Mouse (Mus musculus): Measurements from ENCODE around the gene Gm27029. TPM values are rescaled to one million over a fixed set of nuclear protein-coding genes. Genes with fewer than 3 reads are reported as not detected.
"Not testable (repeated sequence)": the region's sequence is repeated elsewhere in the genome, so short reads cannot be mapped to it uniquely, and the experiment has no call there.

Gene Gm27029
- polyA plus RNA-seq, 1 experiment from 2014 or later, result 9.3 TPM

- no peaks in the 10 kb centered on the region for H3K27me3 ChIP-seq (ENCODE audit: control insufficient read depth, insufficient read depth, low read length)
- H3K4me1 ChIP-seq (replicated peaks; ENCODE audit: control insufficient read depth, insufficient read depth, low read length), result peaks cover 22% of the 10 kb centered on the region
- H3K36me3 ChIP-seq (ENCODE audit: control insufficient read depth, insufficient read depth, low read length), result no peaks in the 10 kb centered on the region
- H3K9ac ChIP-seq (ENCODE audit: low read depth, low read length), result peak overlapping the region; percentile 95
- WGBS, result under 1% methylated on average over 23 of the region's 31 CpGs
- peak overlapping the region; percentile 64 for H3K4me2 ChIP-seq (replicated peaks; ENCODE audit: low read depth, low read length)
- DNase-seq (ENCODE audit: low spot score) (peak; percentile 64), ATAC-seq (ENCODE audit: low FRiP score) (peak; percentile 41; the same call in 1 of the 2 replicates)
- peak overlapping the region; percentile 92 for H3K27ac ChIP-seq (ENCODE audit: low read depth, low read length)
- no peaks in the 10 kb centered on the region for H3K9me3 ChIP-seq (ENCODE audit: control insufficient read depth, low read length)
- H3K4me3 ChIP-seq (ENCODE audit: low read depth, low read length), result peak overlapping the region; percentile 90
These were observed 43.7 kb upstream of the Gm27029 start for GRCm38 (mm10) chr11:101468263-101468688.

DNA sequence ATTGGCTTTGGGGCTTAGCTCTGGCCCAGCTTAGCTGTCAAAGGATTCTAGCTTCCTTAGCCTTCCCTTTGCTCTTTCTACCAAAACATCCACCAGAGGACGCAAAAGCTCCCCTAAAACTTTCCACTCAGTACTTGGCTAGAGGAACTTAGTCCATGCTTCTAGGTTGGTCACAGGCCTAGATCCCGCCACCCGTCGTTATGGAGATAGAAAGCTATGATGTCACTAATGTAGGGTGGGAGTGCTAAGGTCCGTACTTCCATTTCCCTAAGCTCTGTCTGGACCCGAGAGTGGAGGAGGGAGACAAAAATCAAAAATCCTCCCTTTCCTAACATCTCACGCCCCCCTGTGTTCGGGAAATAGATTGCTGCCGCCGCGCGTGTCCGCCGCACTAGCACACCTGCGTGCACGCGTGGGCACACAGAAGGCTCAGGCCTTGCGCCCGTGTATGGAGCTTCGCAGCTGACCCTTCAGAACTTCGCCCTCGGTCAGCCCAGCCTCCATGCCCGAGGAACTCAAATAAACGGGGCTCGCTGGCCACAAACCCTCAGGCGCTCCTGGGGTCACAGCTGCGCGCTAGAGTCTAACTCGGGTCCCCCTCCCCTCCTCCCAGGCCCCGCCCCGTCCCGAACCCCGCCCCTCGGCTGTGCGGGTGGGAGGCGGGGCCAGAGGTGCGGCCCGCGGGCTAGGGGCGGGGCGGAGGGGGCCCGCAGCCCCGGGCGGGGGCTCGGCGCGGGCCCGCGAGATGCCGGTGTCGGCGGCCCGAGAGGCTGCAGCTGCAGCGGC, 43.1 kb upstream of the Gm27029 start:
- no peaks in the 10 kb centered on the region for H3K9me3 ChIP-seq (ENCODE audit: control insufficient read depth, low read length)
- under 1% methylated on average over 44 of the region's 54 CpGs for WGBS
- peak overlapping the region; percentile 90 for H3K4me3 ChIP-seq (ENCODE audit: low read depth, low read length)
- peaks cover 24% of the 10 kb centered on the region for H3K4me1 ChIP-seq (replicated peaks; ENCODE audit: control insufficient read depth, insufficient read depth, low read length)
- ATAC-seq (ENCODE audit: low FRiP score) (peak; percentile 71), DNase-seq (ENCODE audit: low spot score) (peak; percentile 92)
- H3K4me2 ChIP-seq (replicated peaks; ENCODE audit: low read depth, low read length), result peak overlapping the region; percentile 64
- H3K27me3 ChIP-seq (ENCODE audit: control insufficient read depth, insufficient read depth, low read length), result no peaks in the 10 kb centered on the region
- H3K9ac ChIP-seq (ENCODE audit: low read depth, low read length), result peak overlapping the region; percentile 95
- H3K36me3 ChIP-seq (ENCODE audit: control insufficient read depth, insufficient read depth, low read length), result no peaks in the 10 kb centered on the region
- H3K27ac ChIP-seq (ENCODE audit: low read depth, low read length), result peak overlapping the region; percentile 92

DNA sequence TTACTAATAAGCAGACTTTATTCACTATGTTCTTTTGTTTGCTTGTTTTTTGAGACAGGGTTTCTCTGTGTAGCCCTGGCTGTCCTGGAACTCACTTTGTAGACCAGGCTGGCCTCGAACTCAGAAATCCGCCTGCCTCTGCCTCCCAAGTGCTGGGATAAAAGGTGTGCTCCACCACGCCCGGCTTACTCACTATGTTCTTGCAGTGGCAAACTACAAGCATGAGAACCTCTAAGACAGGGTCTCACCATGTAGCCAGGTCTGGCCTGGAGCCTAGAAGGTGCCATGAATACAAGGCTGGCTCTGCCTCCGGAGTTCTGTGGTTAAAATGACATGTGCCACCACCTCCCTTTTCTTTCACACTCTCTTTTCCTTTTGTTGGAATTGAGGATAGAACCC, 42.0 kb upstream of the Gm27029 start:
- H3K9ac ChIP-seq (ENCODE audit: low read depth, low read length); H3K27me3 ChIP-seq (ENCODE audit: control insufficient read depth, insufficient read depth, low read length); ATAC-seq (ENCODE audit: low FRiP score); DNase-seq (ENCODE audit: low spot score); H3K9me3 ChIP-seq (ENCODE audit: control insufficient read depth, low read length); H3K36me3 ChIP-seq (ENCODE audit: control insufficient read depth, insufficient read depth, low read length); H3K27ac ChIP-seq (ENCODE audit: low read depth, low read length): not testable (repeated sequence)
- H3K4me2 ChIP-seq (replicated peaks; ENCODE audit: low read depth, low read length), result peak overlapping the region; percentile 88
- H3K4me1 ChIP-seq (replicated peaks; ENCODE audit: control insufficient read depth, insufficient read depth, low read length), result peaks cover 25% of the 10 kb centered on the region
- WGBS, result 58% methylated on average over 5 of the region's 5 CpGs
- H3K4me3 ChIP-seq (ENCODE audit: low read depth, low read length), result peak overlapping the region; percentile 93

DNA sequence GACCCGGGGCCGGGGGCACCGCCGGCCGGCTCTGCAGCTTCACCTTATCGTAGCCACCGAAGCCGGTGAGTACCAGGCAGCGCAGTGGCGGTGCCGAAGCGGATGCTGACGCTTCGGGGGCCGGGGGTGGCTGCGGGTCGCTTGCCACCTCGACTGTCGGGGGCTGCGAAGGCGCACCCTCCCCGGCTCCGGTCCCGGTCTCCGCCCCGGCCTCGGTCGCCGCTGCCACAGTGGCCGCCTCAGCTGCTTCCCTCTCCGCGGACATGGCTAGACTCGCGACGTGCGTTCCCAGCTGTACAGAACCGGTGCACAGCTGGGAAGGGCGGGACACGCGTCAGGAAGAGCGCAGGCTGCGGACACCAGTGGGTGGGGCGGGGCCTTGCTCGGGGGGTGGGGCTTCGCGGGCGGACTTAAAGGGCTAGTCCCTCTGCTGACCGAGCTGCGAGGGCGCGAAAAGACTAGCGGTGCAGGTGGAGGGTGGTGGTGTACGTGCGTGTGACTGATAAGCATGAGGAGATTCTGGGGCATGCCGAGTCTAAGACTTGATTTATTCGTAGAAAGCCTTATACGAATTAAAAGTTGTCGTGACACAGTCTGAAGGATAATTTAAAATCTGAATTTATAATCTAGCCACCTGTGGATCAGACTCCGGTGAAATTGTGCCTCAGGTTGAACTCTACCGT, 41.4 kb upstream of the Gm27029 start, which contains the start of gene Vat1:
Vat1 (minus strand) TSS at position 362 of the 683 bp plus-strand sequence.
- WGBS, result under 1% methylated on average over 59 of the region's 60 CpGs
- peak within 1 kb of the TSS; percentile 93 for H3K4me3 ChIP-seq (ENCODE audit: low read depth, low read length)
- no peaks in the 10 kb centered on the region for H3K9me3 ChIP-seq (ENCODE audit: control insufficient read depth, low read length)
- ATAC-seq (ENCODE audit: low FRiP score) (peak; percentile 59), DNase-seq (ENCODE audit: low spot score) (no peak)
- no peaks in the 10 kb centered on the region for H3K27me3 ChIP-seq (ENCODE audit: control insufficient read depth, insufficient read depth, low read length)
- H3K27ac ChIP-seq (ENCODE audit: low read depth, low read length), result peak within 1 kb of the TSS; percentile 93
- peaks cover 24% of the 10 kb centered on the region for H3K4me1 ChIP-seq (replicated peaks; ENCODE audit: control insufficient read depth, insufficient read depth, low read length)
- H3K4me2 ChIP-seq (replicated peaks; ENCODE audit: low read depth, low read length), result peak within 1 kb of the TSS; percentile 88
- 0 out of 2 replicates have a peak, but pooled peaks cover 2% of the 10 kb centered on the region for H3K36me3 ChIP-seq (ENCODE audit: control insufficient read depth, insufficient read depth, low read length)
- H3K9ac ChIP-seq (ENCODE audit: low read depth, low read length), result peak within 1 kb of the TSS; percentile 83

DNA sequence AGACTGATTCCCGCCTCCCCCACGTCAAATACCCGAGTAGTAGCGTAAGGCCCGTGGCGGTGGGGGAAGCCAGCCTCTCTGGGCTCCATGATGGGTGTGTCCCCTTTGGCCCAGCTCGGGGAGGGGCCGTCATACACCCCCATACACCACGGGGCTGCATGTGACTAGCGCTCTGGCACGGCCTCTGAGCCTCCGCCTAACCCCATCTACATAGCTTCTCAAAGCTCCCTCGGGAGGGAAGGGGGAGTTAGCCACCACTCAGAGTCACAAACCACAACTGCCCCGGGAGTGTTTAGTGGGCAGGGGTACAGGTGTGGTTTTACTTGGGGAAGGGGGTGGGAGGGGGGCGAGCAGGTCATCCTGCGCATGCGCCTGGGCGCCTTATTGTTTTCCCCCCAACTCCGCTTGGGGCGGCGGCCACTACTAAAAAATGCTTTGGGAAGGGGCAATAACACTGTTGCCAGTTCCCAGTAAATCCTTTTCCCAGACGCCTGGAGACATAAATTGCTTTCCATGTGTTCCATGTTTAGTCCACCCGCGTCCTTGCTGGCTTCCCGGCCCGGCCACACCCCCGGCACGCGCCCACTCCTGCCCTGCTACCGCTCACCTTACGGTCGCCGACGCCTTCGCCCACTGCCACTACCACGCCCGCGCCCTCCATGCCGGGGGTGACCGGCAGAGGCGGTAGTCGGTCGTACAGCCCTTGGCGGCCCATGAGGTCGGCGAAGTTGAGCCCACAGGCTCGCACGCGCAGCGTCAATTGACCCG, 40.7 kb upstream of the Gm27029 start:
- H3K36me3 ChIP-seq (ENCODE audit: control insufficient read depth, insufficient read depth, low read length), result 0 out of 2 replicates have a peak, but pooled peaks cover 2% of the 10 kb centered on the region
- H3K4me3 ChIP-seq (ENCODE audit: low read depth, low read length), result peak overlapping the region; percentile 93
- H3K27ac ChIP-seq (ENCODE audit: low read depth, low read length), result peak overlapping the region; percentile 93
- no peaks in the 10 kb centered on the region for H3K27me3 ChIP-seq (ENCODE audit: control insufficient read depth, insufficient read depth, low read length)
- no peaks in the 10 kb centered on the region for H3K9me3 ChIP-seq (ENCODE audit: control insufficient read depth, low read length)
- peaks cover 23% of the 10 kb centered on the region for H3K4me1 ChIP-seq (replicated peaks; ENCODE audit: control insufficient read depth, insufficient read depth, low read length)
- under 1% methylated on average over 51 of the region's 51 CpGs for whole genome bisulfite sequencing
- H3K9ac ChIP-seq (ENCODE audit: low read depth, low read length), result peak overlapping the region; percentile 83
- peak; percentile 26 for ATAC-seq (ENCODE audit: low FRiP score)
- DNase-seq (ENCODE audit: low spot score), result peak; percentile 77
- peak overlapping the region; percentile 88 for H3K4me2 ChIP-seq (replicated peaks; ENCODE audit: low read depth, low read length)

- peak within 1 kb of the TSS; percentile 83 for H3K9ac ChIP-seq (ENCODE audit: low read depth, low read length)
- DNase-seq (ENCODE audit: low spot score), result no peak
- peak within 1 kb of the TSS; percentile 93 for H3K4me3 ChIP-seq (ENCODE audit: low read depth, low read length)
- 0 out of 2 replicates have a peak, but pooled peaks cover 2% of the 10 kb centered on the region for H3K36me3 ChIP-seq (ENCODE audit: control insufficient read depth, insufficient read depth, low read length)
- peak within 1 kb of the TSS; percentile 88 for H3K4me2 ChIP-seq (replicated peaks; ENCODE audit: low read depth, low read length)
- no peak for ATAC-seq (ENCODE audit: low FRiP score)
- H3K9me3 ChIP-seq (ENCODE audit: control insufficient read depth, low read length), result no peaks in the 10 kb centered on the region
- peak within 1 kb of the TSS; percentile 93 for H3K27ac ChIP-seq (ENCODE audit: low read depth, low read length)
- WGBS, result 12% methylated on average over 12 of the region's 12 CpGs
- no peaks in the 10 kb centered on the region for H3K27me3 ChIP-seq (ENCODE audit: control insufficient read depth, insufficient read depth, low read length)
- peaks cover 21% of the 10 kb centered on the region for H3K4me1 ChIP-seq (replicated peaks; ENCODE audit: control insufficient read depth, insufficient read depth, low read length)
These were observed 39.9 kb upstream of the Gm27029 start, which contains the start of gene Rnd2 for GRCm38 (mm10) chr11:101464211-101465100. Gene Rnd2, plus strand, starts transcription at chr11:101464999.

DNA sequence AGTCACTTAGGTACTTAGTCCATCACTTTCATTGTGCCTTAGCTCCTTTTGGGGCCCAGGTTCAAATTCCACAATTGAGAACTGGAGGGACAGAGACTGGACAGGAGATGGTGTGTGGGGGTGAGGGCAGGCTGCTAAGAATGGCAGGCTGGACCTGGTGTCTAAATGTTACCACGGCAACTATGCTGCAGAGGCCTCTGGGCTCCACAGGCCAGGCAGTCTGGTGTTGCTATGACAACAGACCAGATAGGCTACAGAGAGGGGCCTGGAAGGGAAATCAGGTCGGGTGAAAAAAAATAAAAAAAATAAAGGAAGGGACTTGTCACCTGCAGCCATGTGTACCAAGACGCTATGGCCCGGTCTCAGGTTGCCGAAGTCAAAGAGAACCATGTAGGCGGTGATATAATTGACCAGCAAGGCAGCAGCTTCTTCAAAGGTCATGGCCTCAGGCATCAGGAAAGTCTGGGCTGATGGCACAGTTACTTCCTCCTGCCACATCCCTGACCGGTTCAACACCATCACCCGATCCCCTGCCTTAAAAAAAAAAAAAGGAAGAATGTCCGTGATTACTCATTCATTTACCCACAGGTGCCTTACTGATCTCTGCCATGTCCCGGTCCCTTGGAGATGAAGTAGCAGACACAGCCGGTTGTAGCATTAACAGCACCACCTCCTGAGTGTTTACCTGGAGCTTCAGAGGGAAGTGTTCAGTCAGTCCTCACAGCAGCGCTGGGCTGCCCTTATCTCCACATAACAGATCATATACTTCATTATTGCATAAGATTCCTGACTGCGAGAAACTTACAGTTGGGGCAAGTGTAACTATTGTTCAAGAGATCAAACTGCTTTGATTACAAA, 38.2 kb upstream of the Gm27029 start:
- peaks cover 21% of the 10 kb centered on the region for H3K4me1 ChIP-seq (replicated peaks; ENCODE audit: control insufficient read depth, insufficient read depth, low read length)
- peak; percentile 62 for DNase-seq (ENCODE audit: low spot score)
- no peaks in the 10 kb centered on the region for H3K9me3 ChIP-seq (ENCODE audit: control insufficient read depth, low read length)
- peak overlapping the region; percentile 88 for H3K4me2 ChIP-seq (replicated peaks; ENCODE audit: low read depth, low read length)
- 35% methylated on average over 13 of the region's 13 CpGs for WGBS
- H3K36me3 ChIP-seq (ENCODE audit: control insufficient read depth, insufficient read depth, low read length), result peaks cover 2% of the 10 kb centered on the region; the same call in 1 of the 2 replicates
- H3K27me3 ChIP-seq (ENCODE audit: control insufficient read depth, insufficient read depth, low read length), result no peaks in the 10 kb centered on the region
- ATAC-seq (ENCODE audit: low FRiP score), result peak; percentile 58; the same call in 1 of the 2 replicates
- peak overlapping the region; percentile 36; the same call in 1 of the 2 replicates for H3K27ac ChIP-seq (ENCODE audit: low read depth, low read length)
- H3K4me3 ChIP-seq (ENCODE audit: low read depth, low read length), result peak overlapping the region; percentile 93
- H3K9ac ChIP-seq (ENCODE audit: low read depth, low read length), result 0 out of 2 replicates have a peak overlapping the region, but pooled peaks have one; percentile 15
